Mouse (Mus musculus) kidney, adult 2 months (tissue): ENCODE data around the gene Ctnna3. TPM values are rescaled to one million over a fixed set of nuclear protein-coding genes. Genes with fewer than 3 reads are reported as not detected.
A peak's percentile ranks its signal among the peaks of the same experiment; 100 is the strongest.

ENCODE experiments used
- DNase-seq: peaks from one replicate; pipeline ENCODE4 v3.0.0; 2021
- H3K27ac ChIP-seq: fragments of 200-500 bp; 2 replicates; pipeline ENCODE4 v1.5.1; 2012; ENCODE audit warnings: low read depth, low read length, control low read depth, inconsistent platforms; ENCODE audit not compliant: insufficient read depth
- H3K27me3 ChIP-seq: fragments of 200-500 bp; replicated peaks from 2 replicates; pipeline ENCODE4 v1.6.1; 2012; ENCODE audit warnings: mild to moderate bottlenecking, moderate library complexity, low read length, inconsistent platforms; ENCODE audit not compliant: control insufficient read depth, insufficient read depth
- H3K36me3 ChIP-seq: fragments of 200-500 bp; 2 replicates; pipeline ENCODE4 v1.6.1; 2012; ENCODE audit warnings: mild to moderate bottlenecking, moderate library complexity, low read length, inconsistent platforms; ENCODE audit not compliant: control insufficient read depth, insufficient read depth
- H3K4me1 ChIP-seq: fragments of 200-500 bp; 2 replicates; pipeline ENCODE4 v1.6.1; 2011; ENCODE audit warnings: low read length; ENCODE audit not compliant: control insufficient read depth, insufficient read depth
- H3K4me3 ChIP-seq: fragments of 200-500 bp; 2 replicates; pipeline ENCODE4 v1.5.1; 2011; ENCODE audit warnings: mild to moderate bottlenecking, low read depth, low read length, control low read depth; ENCODE audit not compliant: insufficient read depth
- CTCF ChIP-seq: fragments of 200-500 bp; conservative IDR thresholded peaks from 2 replicates; pipeline ENCODE4 v1.5.1; 2011; ENCODE audit warnings: low read depth, mild to moderate bottlenecking, control low read depth, low read length, moderate library complexity, mixed read lengths; ENCODE audit not compliant: insufficient read depth, insufficient read length
- POLR2A ChIP-seq: fragments of 200-500 bp; IDR thresholded peaks from one replicate; pipeline ENCODE4 v1.6.1; 2011; ENCODE audit warnings: low read depth, low read length, control low read depth
- WGBS: fragments of 180-500 bp; shearing (Covaris S2); methylation state at CpG from one replicate; pipeline ENCODE4 v1.1.7; 2018; 5-methylcytosine and 5-hydroxymethylcytosine counted together
- polyA plus RNA-seq: library from polyadenylated mRNA; depleted of rRNA; stranded (reverse); fragments of >200 nt; gene quantifications from 2 replicates; pipeline ENCODE4 v1.2.3, GENCODE M21; 2012

Ctnna3 gene
- polyA plus RNA-seq, 1 experiment: 0.09 TPM

DNA sequence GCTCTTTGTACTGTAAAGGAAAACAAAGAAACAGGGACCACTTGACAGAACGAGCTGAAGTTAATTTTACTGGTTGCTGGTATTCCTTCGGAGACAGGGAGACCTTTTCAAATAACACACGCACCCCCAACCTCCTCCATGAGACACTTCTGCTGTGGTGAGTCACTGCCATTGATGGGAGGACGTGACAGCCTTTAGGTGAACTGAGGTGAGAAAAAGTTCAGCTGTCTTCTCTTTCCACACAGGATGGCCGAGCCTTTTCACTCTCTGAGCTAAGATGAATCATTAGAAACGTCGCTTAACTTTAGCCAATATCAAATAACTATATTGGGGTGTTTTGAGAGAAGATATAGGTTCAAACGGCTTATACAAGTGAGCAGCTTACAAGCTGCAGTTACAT is 102.5 kb downstream of the Ctnna3 start:
- 60% methylated on average over 8 of the region's 8 CpGs for WGBS
- no peak for TF ChIP-seq POLR2A
- TF ChIP-seq CTCF: no peak
- H3K4me1 ChIP-seq: no peaks in the 10 kb centered on the region
- no peaks in the 10 kb centered on the region for H3K36me3 ChIP-seq
- H3K27ac ChIP-seq: no peak overlapping the region
- H3K27me3 ChIP-seq: no peaks in the 10 kb centered on the region
- DNase-seq: no peak
- no peak overlapping the region for H3K4me3 ChIP-seq

DNA sequence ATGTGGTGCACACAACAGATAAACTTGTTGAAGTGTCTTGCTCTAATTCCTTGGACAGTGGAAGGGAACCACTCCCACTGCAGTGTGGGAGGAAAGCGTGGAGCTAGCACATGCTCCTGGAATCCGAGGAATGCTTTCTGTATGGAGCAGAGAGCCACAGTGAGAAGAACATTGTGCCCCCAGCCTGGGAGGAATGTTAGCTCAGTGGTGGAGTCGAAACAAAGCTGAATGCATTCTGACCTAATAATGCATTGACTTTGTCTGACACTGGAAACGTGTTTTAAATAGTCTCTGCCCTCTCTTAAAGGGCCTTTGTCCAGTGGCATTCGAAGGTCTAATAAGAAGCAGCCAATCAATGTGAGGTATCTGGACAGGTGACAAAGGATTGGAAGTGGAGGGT is 111.9 kb downstream of the Ctnna3 start:
- H3K27me3 ChIP-seq: no peaks in the 10 kb centered on the region
- TF ChIP-seq CTCF (no peak), POLR2A (no peak)
- no peak overlapping the region for H3K4me3 ChIP-seq
- DNase-seq: peak; percentile 15
- WGBS: 20% methylated on average over 5 of the region's 5 CpGs
- no peaks in the 10 kb centered on the region for H3K4me1 ChIP-seq
- H3K36me3 ChIP-seq: no peaks in the 10 kb centered on the region
- no peak overlapping the region for H3K27ac ChIP-seq

DNA sequence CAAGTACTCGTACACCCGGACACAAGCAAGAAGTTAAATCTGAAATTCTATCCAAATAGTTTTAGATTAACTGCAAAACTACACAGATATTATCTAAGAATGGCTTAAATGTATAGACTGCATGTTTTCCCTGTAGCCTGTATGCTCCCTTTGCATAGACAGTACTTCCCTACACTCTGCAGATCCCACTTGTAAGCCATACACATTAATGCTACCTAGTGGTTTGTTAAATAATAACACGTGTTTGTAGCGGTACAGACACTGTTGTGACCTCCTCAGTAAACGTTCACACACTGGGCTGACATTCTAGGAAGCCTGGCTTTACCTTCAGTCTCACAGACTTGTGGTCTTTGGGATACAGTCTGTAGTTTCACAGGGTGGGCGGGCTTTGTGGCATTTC is 112.6 kb downstream of the Ctnna3 start:
- Histone ChIP-seq H3K36me3 (no peaks in the 10 kb centered on the region), H3K27ac (no peak overlapping the region), H3K27me3 (no peaks in the 10 kb centered on the region), H3K4me1 (no peaks in the 10 kb centered on the region), H3K4me3 (no peak overlapping the region)
- DNase-seq: no peak
- no peak for TF ChIP-seq CTCF
- no peak for TF ChIP-seq POLR2A
- 40% methylated on average over 6 of the region's 6 CpGs for WGBS

DNA sequence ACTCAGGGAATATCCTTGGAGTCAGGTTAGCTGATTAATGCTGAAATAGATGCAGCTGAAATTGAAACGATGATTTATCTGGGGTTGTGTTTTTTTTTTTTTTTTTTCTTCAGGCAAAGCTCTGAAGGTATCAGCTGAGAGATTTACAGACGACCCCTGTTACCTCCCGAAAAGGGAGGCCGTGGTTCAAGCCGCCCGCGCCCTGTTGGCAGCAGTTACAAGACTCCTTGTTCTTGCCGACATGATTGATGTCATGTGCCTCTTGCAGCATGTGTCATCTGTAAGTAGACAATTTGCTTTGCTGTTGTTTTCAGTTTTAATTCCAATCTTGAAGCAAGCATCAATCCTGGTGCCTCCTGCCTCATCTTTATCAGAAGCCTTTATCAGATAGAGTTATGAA is 136.8 kb downstream of the Ctnna3 start:
- WGBS: 29% methylated on average over 8 of the region's 8 CpGs
- Histone ChIP-seq H3K36me3 (no peaks in the 10 kb centered on the region), H3K4me1 (no peaks in the 10 kb centered on the region), H3K4me3 (no peak overlapping the region), H3K27ac (no peak overlapping the region), H3K27me3 (no peaks in the 10 kb centered on the region)
- no peak for DNase-seq
- TF ChIP-seq CTCF (no peak), POLR2A (no peak)

DNA sequence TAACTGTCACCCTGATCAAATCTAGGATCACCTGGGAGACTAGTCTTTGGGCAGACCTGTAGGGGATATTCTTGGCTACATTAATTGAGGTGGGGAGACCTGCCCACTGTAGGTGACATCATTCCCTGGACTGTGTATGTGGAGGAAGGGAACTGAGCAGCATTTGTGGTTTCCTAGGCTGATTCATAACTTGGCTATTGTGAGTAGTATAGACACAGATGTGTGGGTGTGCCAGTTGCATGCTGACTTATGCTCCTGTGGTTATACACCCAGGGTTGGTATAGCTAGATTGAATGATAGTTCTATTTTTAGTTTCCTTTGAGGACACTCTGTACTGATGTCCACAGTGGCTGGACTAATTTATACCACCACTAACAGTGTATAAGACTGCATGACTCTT is 141.7 kb downstream of the Ctnna3 start:
- Histone ChIP-seq H3K27me3 (no peaks in the 10 kb centered on the region), H3K27ac (no peak overlapping the region), H3K4me1 (no peaks in the 10 kb centered on the region), H3K36me3 (no peaks in the 10 kb centered on the region), H3K4me3 (no peak overlapping the region)
- DNase-seq: no peak
- TF ChIP-seq POLR2A: no peak
- no peak for TF ChIP-seq CTCF

DNA sequence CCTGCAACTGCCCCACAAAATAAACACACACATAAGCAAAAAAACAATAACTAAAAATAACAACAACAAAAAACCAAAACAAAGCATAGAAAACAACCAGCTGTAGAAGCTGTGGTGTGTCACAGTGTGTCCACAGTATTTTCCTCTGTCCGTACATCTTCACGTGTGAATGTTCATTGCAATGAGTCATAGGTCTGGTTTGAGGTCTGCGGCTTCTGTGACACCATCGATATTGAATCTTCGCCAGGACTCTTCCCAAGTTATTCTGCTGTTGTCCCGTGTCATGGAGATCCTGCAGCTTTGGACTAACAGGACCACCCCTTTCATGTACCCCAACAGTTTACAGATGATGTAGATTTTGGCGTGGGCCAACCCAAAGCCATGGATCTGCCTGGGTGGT is 143.0 kb downstream of the Ctnna3 start:
- Histone ChIP-seq H3K36me3 (no peaks in the 10 kb centered on the region), H3K27me3 (no peaks in the 10 kb centered on the region), H3K4me1 (no peaks in the 10 kb centered on the region), H3K4me3 (no peak overlapping the region), H3K27ac (no peak overlapping the region)
- TF ChIP-seq POLR2A: no peak
- no peak for TF ChIP-seq CTCF
- DNase-seq: no peak
- WGBS: 92% methylated on average over 7 of the region's 7 CpGs

DNA sequence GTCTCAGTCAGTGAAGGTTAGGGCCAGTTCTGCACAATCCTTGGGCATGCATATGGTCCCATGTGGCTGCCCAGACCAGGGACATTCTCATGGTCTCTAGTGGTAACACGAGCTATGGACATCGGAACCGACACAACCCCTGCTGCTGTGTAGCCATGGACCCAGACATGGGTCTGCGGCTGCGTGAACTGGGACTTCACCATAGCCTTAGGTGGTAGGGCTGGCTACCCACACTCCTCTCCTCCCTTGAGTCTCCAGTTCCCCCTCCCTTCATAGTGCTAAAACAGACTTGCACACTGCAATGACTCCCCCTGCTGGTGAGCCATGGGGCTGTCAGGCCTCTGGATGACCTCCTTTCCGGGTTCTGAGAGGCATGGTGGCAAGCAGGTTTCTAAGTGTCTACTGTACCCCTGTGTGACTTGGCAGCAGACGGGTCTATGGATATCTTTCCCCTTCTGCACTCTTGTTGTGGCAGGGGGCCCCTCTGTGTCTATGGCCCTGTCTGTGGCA is 144.3 kb downstream of the Ctnna3 start:
- Histone ChIP-seq H3K4me1 (no peaks in the 10 kb centered on the region), H3K4me3 (no peak overlapping the region), H3K36me3 (no peaks in the 10 kb centered on the region), H3K27me3 (no peaks in the 10 kb centered on the region), H3K27ac (no peak overlapping the region)
- TF ChIP-seq POLR2A (no peak), CTCF (0 out of 2 replicates have a peak, but pooled peaks have one; percentile 17)
- WGBS: 90% methylated on average over 7 of the region's 7 CpGs
- no peak for DNase-seq
